ENCODE assay signal across 7 mouse cellular contexts in the genomic region with DNA sequence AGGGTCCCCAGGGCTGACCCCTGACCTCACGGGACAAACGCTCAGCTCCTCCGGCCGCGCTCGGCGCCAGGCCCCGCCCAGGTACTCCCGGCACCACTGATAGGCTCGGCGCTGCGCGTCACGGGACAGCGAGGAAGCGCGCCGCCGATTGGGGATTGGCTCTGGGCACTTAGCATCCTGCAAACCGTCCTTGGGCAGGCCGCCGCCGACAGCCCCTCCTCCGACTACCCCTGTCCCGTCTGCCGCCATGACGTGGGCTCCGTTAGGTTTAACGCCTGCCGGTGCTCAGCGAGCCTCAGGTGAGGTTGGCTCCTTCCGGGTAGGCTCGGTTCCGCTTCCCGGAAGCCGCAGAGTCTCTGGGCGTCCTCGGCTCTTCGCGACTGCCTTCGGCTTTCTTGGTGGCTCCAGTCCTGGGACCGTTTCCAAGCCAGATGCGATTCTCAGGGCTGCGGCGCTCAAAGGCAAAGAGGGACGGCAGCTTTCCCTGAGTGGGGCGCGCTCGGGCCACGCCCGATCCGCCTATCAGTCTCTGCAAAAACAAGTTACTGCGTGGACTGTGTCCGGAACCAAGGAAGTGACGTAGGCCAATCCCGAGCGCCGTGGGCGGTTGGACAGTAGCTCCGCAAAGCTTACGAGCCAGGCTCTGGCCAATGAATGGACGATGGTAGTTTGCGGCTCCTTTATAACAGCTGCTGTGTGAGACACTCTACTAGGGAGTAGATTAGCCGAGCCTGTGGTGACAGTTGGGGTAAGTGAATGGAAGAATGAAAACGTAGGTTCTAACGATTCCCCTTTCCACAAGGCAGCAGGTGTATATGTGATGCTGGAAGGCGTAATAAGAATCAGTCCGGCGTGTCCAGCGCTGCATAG. TPM values are rescaled to one million over a fixed set of nuclear protein-coding genes. Genes with fewer than 3 reads are reported as not detected.
DNase-seq lines count a peak whose midpoint lies in the region; ATAC-seq lines count a peak whose summit lies in the region.

Gene C730034F03Rik (plus strand): TSS at position 238 of the 870 bp plus-strand sequence.
Gene Gm44502 (minus strand): TSS at position 345 of the 870 bp plus-strand sequence.
Gene Chkb (minus strand): TSS at position 557 of the 870 bp plus-strand sequence.

- WGBS in embryonic facial prominence, embryonic 12.5 days = under 1% methylated on average over 70 of the region's 70 CpGs
- 1% methylated on average over 63 of the region's 70 CpGs for WGBS in limb, embryonic 11.5 days
- under 1% methylated on average over 70 of the region's 70 CpGs for WGBS in midbrain, embryonic 14.5 days

- peak; percentile 92 for DNase-seq in adrenal gland, postnatal 25 days
- DNase-seq in heart, adult 11 months = peak; percentile 100
- DNase-seq in kidney, adult 18-20 months = peak; percentile 92
- peak; percentile 90 for DNase-seq in limb, embryonic 11.5 days (ENCODE audit: low spot score)
- DNase-seq in midbrain, embryonic 14.5 days = peak; percentile 96
- peak; percentile 83 to 85 for DNase-seq in spleen, adult 18-20 months

- H3K27me3 ChIP-seq in embryonic facial prominence, embryonic 12.5 days = 0 out of 2 replicates have a peak, but pooled peaks cover 2% of the 10 kb centered on the region
- no peaks in the 10 kb centered on the region for H3K27me3 ChIP-seq in limb, embryonic 11.5 days (ENCODE audit: control insufficient read depth, insufficient read depth, low read length)
- H3K27me3 ChIP-seq in midbrain, embryonic 14.5 days (ENCODE audit: control insufficient read depth, insufficient read depth, low read length) = no peaks in the 10 kb centered on the region

- peaks cover 19% of the 10 kb centered on the region for H3K36me3 ChIP-seq in embryonic facial prominence, embryonic 12.5 days
- peaks cover 2% of the 10 kb centered on the region; the same call in 1 of the 2 replicates for H3K36me3 ChIP-seq in limb, embryonic 11.5 days (ENCODE audit: control insufficient read depth, insufficient read depth, low read length)
- peaks cover 26% of the 10 kb centered on the region for H3K36me3 ChIP-seq in midbrain, embryonic 14.5 days (ENCODE audit: control insufficient read depth, insufficient read depth, low read length)

- peak within 1 kb of the TSS; percentile 79 for H3K9ac ChIP-seq in embryonic facial prominence, embryonic 12.5 days
- peak within 1 kb of the TSS; percentile 54 for H3K9ac ChIP-seq in limb, embryonic 11.5 days (ENCODE audit: low read length)
- peak within 1 kb of the TSS; percentile 79 for H3K9ac ChIP-seq in midbrain, embryonic 14.5 days (replicated peaks; ENCODE audit: low read length)

- H3K4me1 ChIP-seq in embryonic facial prominence, embryonic 12.5 days = peaks cover 16% of the 10 kb centered on the region
- peaks cover 9% of the 10 kb centered on the region for H3K4me1 ChIP-seq in limb, embryonic 11.5 days (ENCODE audit: control insufficient read depth, insufficient read depth, low read length)
- peaks cover 7% of the 10 kb centered on the region; the same call in 1 of the 2 replicates for H3K4me1 ChIP-seq in midbrain, embryonic 14.5 days (ENCODE audit: control insufficient read depth, insufficient read depth, low read length)

- peak within 1 kb of the TSS; percentile 93 for H3K27ac ChIP-seq in embryonic facial prominence, embryonic 12.5 days
- peak within 1 kb of the TSS; percentile 80 for H3K27ac ChIP-seq in limb, embryonic 11.5 days (replicated peaks; ENCODE audit: low read depth, low read length)
- peak within 1 kb of the TSS; percentile 96 for H3K27ac ChIP-seq in midbrain, embryonic 14.5 days (replicated peaks; ENCODE audit: low read depth, low read length)

- peak within 1 kb of the TSS; percentile 84 for H3K4me2 ChIP-seq in embryonic facial prominence, embryonic 12.5 days (replicated peaks)
- peak within 1 kb of the TSS; percentile 91 for H3K4me2 ChIP-seq in limb, embryonic 11.5 days (ENCODE audit: low read depth, severe bottlenecking)
- peak within 1 kb of the TSS; percentile 97 for H3K4me2 ChIP-seq in midbrain, embryonic 14.5 days (ENCODE audit: low read length)

- peak within 1 kb of the TSS; percentile 67 for H3K4me3 ChIP-seq in embryonic facial prominence, embryonic 12.5 days
- H3K4me3 ChIP-seq in limb, embryonic 11.5 days (ENCODE audit: low read depth, low read length) = peak within 1 kb of the TSS; percentile 53
- H3K4me3 ChIP-seq in midbrain, embryonic 14.5 days (replicated peaks; ENCODE audit: low read depth, low read length) = peak within 1 kb of the TSS; percentile 84

- ATAC-seq in embryonic facial prominence, embryonic 12.5 days (ENCODE audit: insufficient number of reproducible peaks, insufficient read depth, low FRiP score, low TSS enrichment) = peak; percentile 89
- ATAC-seq in limb, embryonic 11.5 days (ENCODE audit: insufficient number of reproducible peaks, low FRiP score, low TSS enrichment, low read depth) = peak; percentile 91
- ATAC-seq in midbrain, embryonic 14.5 days (ENCODE audit: low FRiP score, low TSS enrichment) = peak; percentile 93

- H3K9me3 ChIP-seq in embryonic facial prominence, embryonic 12.5 days = no peaks in the 10 kb centered on the region
- H3K9me3 ChIP-seq in limb, embryonic 11.5 days (ENCODE audit: control insufficient read depth, low read length) = no peaks in the 10 kb centered on the region
- no peaks in the 10 kb centered on the region for H3K9me3 ChIP-seq in midbrain, embryonic 14.5 days (ENCODE audit: control insufficient read depth, low read length)

RNA-seq across cellular contexts. Expression of gene C730034F03Rik, which starts in this region (rescaled TPM):
- 1.5 and 2.0 TPM in 2 replicates for total RNA-seq in adrenal gland, postnatal 25 days (2021)
- 3.5 and 4.7 TPM in 2 replicates for polyA plus RNA-seq in embryonic facial prominence, embryonic 12.5 days (2016; fragmentation: Nextera tagmentation; extraction: Ambion mirVana)
- 1.7 and 2.0 TPM in 2 replicates for polyA plus RNA-seq in limb, embryonic 11.5 days (2014; fragmentation: Nextera tagmentation; extraction: Ambion mirVana)
- 3.5 and 4.6 TPM in 2 replicates for polyA plus RNA-seq in midbrain, embryonic 14.5 days (2014; fragmentation: Nextera tagmentation; extraction: Ambion mirVana)

RNA-seq across cellular contexts. Expression of gene Gm44502, which starts in this region (rescaled TPM):
- total RNA-seq in adrenal gland, postnatal 25 days (2021) = 10.4 TPM in 1 of 2 replicates, not detected in the other
- polyA plus RNA-seq in embryonic facial prominence, embryonic 12.5 days (2016; fragmentation: Nextera tagmentation; extraction: Ambion mirVana) = 0.22 TPM in 1 of 2 replicates, not detected in the other
- polyA plus RNA-seq in limb, embryonic 11.5 days (2014; fragmentation: Nextera tagmentation; extraction: Ambion mirVana) = not detected in 2 replicates
- not detected in 2 replicates for polyA plus RNA-seq in midbrain, embryonic 14.5 days (2014; fragmentation: Nextera tagmentation; extraction: Ambion mirVana)

RNA-seq across cellular contexts. Expression of gene Chkb, which starts in this region (rescaled TPM):
- total RNA-seq in adrenal gland, postnatal 25 days (2021) = 72.8 and 73.9 TPM in 2 replicates
- 60.2 and 68.7 TPM in 2 replicates for polyA plus RNA-seq in embryonic facial prominence, embryonic 12.5 days (2016; fragmentation: Nextera tagmentation; extraction: Ambion mirVana)
- 48.7 and 50.1 TPM in 2 replicates for polyA plus RNA-seq in limb, embryonic 11.5 days (2014; fragmentation: Nextera tagmentation; extraction: Ambion mirVana)
- polyA plus RNA-seq in midbrain, embryonic 14.5 days (2014; fragmentation: Nextera tagmentation; extraction: Ambion mirVana) = 76.3 and 84.0 TPM in 2 replicates

Comparison
In these comparisons a context has a peak if more than half of its experiments do, and no peak if none do; other contexts are left out.
1. Peak in every context shown above with its lines: DNase-seq, ATAC-seq, H3K4me3 ChIP-seq and H3K27ac ChIP-seq.